ENCODE assay signal across 9 mouse cellular contexts in the genomic region with DNA sequence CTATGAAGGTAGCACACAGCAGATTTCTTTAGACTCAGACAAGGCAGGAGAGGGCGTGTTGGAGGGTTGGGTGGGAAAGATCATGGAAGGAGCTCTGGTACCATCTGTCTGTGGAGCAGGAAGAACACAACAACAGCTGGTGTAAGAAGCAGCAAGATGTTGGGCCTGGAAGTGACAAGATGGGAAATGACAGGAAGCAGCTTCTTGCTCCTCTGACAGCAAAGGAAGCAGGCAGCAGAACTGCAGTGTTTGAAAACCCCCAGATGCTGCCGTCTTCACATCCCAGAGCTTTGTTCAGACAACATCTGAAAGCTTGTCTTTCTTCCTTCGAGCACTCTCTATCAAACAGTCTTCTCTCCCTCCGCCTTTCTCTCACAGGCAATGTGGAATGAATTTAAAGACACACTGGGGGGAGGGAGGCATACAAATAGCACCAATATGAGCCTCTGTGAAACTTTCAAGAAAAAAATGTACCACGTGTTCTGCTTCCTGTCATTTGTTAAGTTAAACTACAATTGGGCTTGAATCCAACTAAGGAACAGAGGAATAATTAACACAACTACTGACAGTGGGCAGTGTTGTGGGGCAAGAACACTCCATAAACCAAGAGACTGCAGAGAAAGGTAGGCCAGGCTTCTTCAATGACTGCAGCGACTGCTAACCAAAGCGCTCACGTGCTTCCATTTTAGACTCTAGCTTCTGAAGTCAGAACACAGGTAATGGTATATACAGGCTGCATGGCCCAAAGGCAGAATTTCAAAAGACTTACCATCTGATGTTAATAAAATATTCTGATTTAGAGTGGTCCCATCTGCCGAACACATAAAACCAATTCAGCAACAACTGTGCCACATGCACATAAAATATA.
DNase-seq lines count a peak whose midpoint lies in the region; ATAC-seq lines count a peak whose summit lies in the region.
"Had no signal": no experiment of that assay in that cellular context is flagged by ENCODE, and none has a peak within 500 bp of the region (broad histone marks: within the 10 kb centered on the region; RNA-seq: fewer than 3 reads in every experiment).

No protein-coding gene starts in this region.

- peaks cover 22% of the 10 kb centered on the region for H3K4me1 ChIP-seq in heart, embryonic 13.5 days
- H3K4me1 ChIP-seq: liver, embryonic 15.5 days had no signal

- ATAC-seq in heart, embryonic 13.5 days (ENCODE audit: extremely low read depth, insufficient number of reproducible peaks, low FRiP score, low TSS enrichment) = no peak; the same call in 1 of the 2 replicates
- ATAC-seq in CD4-positive, CD25-positive, alpha-beta regulatory T cell, adult 4 months = no peak
- no peak for ATAC-seq in monocyte, adult 5-6 weeks (replicated peaks; ENCODE audit: insufficient number of reproducible peaks, low FRiP score, low TSS enrichment, poor library complexity, severe bottlenecking)

- H3K9ac ChIP-seq in heart, embryonic 13.5 days = no peak overlapping the region
- H3K9ac ChIP-seq: liver, embryonic 15.5 days had no signal

- H3K4me3 ChIP-seq in heart, embryonic 13.5 days = no peak overlapping the region
- H3K4me3 ChIP-seq: liver, embryonic 15.5 days had no signal

- H3K4me2 ChIP-seq in heart, embryonic 13.5 days = no peak overlapping the region
- H3K4me2 ChIP-seq: liver, embryonic 15.5 days had no signal

- peak overlapping the region; percentile 56 for H3K27ac ChIP-seq in heart, embryonic 13.5 days (replicated peaks)
- H3K27ac ChIP-seq: liver, embryonic 15.5 days had no signal

- H3K36me3 ChIP-seq in heart, embryonic 13.5 days = no peaks in the 10 kb centered on the region
- H3K36me3 ChIP-seq: liver, embryonic 15.5 days had no signal

- H3K9me3 ChIP-seq in heart, embryonic 13.5 days = no peaks in the 10 kb centered on the region
- H3K9me3 ChIP-seq: liver, embryonic 15.5 days had no signal

- no peaks in the 10 kb centered on the region for H3K27me3 ChIP-seq in heart, embryonic 13.5 days (replicated peaks)
- H3K27me3 ChIP-seq: liver, embryonic 15.5 days had no signal

- DNase-seq in thymus, postnatal 0 days (ENCODE audit: low spot score) = peak; percentile 3
- DNase-seq in thymus, postnatal 14 days = no peak
- DNase-seq in kidney, postnatal 14 days = peak; percentile 56
- DNase-seq in lung, postnatal 25 days (ENCODE audit: low spot score) = peak; percentile 3
- DNase-seq in cerebellum, postnatal 25 days = no peak

- WGBS in heart, embryonic 13.5 days = 49% methylated on average over 9 of the region's 9 CpGs

Comparison
In these comparisons a context has a peak if more than half of its experiments do, and no peak if none do; other contexts are left out.
1. DNase-seq: peak in thymus, postnatal 0 days (single experiment), kidney, postnatal 14 days (single experiment) and lung, postnatal 25 days (single experiment); none in thymus, postnatal 14 days (single experiment) and cerebellum, postnatal 25 days (0 of 2).